In genomic region chr7:139472865-139473549, GRCm38 (mm10) we compare ENCODE assay signal across 8 mouse cellular contexts.
DNase-seq lines count a peak whose midpoint lies in the region; ATAC-seq and TF ChIP-seq lines count a peak whose summit lies in the region.

No protein-coding gene starts in this region.

- intact Hi-C loops in gastrocnemius, postnatal 36 days (cut with DNase I) = loop anchor here (1.0 to 5.0 kb wide), 3 partner anchors 81 to 240 kb away; no protein-coding TSS in a partner anchor
- intact Hi-C loops in left cerebral cortex, postnatal 25 days (cut with DNase I) = loop anchor here (1.0 to 10.0 kb wide), 4 partner anchors 82 to 348 kb away; no protein-coding TSS in a partner anchor

- ATAC-seq in activated CD4-positive, CD25-positive, alpha-beta regulatory T cell, adult 4 months = peak; percentile 61
- ATAC-seq in intestine, embryonic 15.5 days = peak; percentile 76
- no peak for ATAC-seq in erythroblast, adult 5-6 weeks (replicated peaks; ENCODE audit: low FRiP score, poor library complexity, severe bottlenecking)

- H3K9me3 ChIP-seq in intestine, embryonic 15.5 days = no peaks in the 10 kb centered on the region
- H3K9me3 ChIP-seq in midbrain, embryonic 10.5 days (replicated peaks) = no peaks in the 10 kb centered on the region

- no peak overlapping the region for H3K9ac ChIP-seq in intestine, embryonic 15.5 days

- peak; percentile 96 for TF ChIP-seq CTCF in cortical plate, adult 2 months (IDR thresholded peaks at IDR 0.05; ENCODE audit: extremely low read depth, insufficient read depth, low read length)

- no peak overlapping the region for H3K4me3 ChIP-seq in cortical plate, adult 2 months (ENCODE audit: insufficient read depth, low read length)
- H3K4me3 ChIP-seq in intestine, embryonic 15.5 days (replicated peaks) = no peak overlapping the region
- no peak overlapping the region for H3K4me3 ChIP-seq in midbrain, embryonic 10.5 days

- no peaks in the 10 kb centered on the region for H3K36me3 ChIP-seq in intestine, embryonic 15.5 days
- no peaks in the 10 kb centered on the region for H3K36me3 ChIP-seq in midbrain, embryonic 10.5 days

- H3K27ac ChIP-seq in cortical plate, adult 2 months (ENCODE audit: insufficient read depth, low read length) = no peak overlapping the region
- peak overlapping the region; percentile 33; the same call in 1 of the 2 replicates for H3K27ac ChIP-seq in intestine, embryonic 15.5 days
- no peak overlapping the region for H3K27ac ChIP-seq in midbrain, embryonic 10.5 days (replicated peaks)

- peak; percentile 80 to 82 for DNase-seq in gastrocnemius, postnatal 36 days
- DNase-seq in left cerebral cortex, postnatal 25 days (ENCODE audit: low spot score in 2 of 2) = peak; percentile 78 to 91
- DNase-seq in midbrain, embryonic 10.5 days (ENCODE audit: low spot score) = peak; percentile 81
- DNase-seq in skeletal muscle tissue, adult 2 months (ENCODE audit: low read depth, low spot score) = peak; percentile 76

- H3K27me3 ChIP-seq in intestine, embryonic 15.5 days (replicated peaks) = no peaks in the 10 kb centered on the region
- no peaks in the 10 kb centered on the region for H3K27me3 ChIP-seq in midbrain, embryonic 10.5 days (ENCODE audit: low read depth, poor library complexity, severe bottlenecking)

- H3K4me1 ChIP-seq in cortical plate, adult 2 months (ENCODE audit: control insufficient read depth, insufficient read depth, low read length) = peaks cover 12% of the 10 kb centered on the region
- peaks cover 21% of the 10 kb centered on the region for H3K4me1 ChIP-seq in intestine, embryonic 15.5 days (replicated peaks)
- peaks cover 15% of the 10 kb centered on the region for H3K4me1 ChIP-seq in midbrain, embryonic 10.5 days

- 23% methylated on average over 7 of the region's 7 CpGs for WGBS in intestine, embryonic 15.5 days
- 36% methylated on average over 7 of the region's 7 CpGs for WGBS in midbrain, embryonic 10.5 days

- TF ChIP-seq POLR2A in cortical plate, adult 2 months (IDR thresholded peaks at IDR 0.05; ENCODE audit: extremely low read depth, insufficient read depth, low read length) = no peak

- H3K4me2 ChIP-seq in intestine, embryonic 15.5 days (replicated peaks) = no peak overlapping the region
